Comparison of ENCODE assay signal across 8 mouse cellular contexts in genomic region chr8:70682193-70682592, GRCm38 (mm10). TPM values are rescaled to one million over a fixed set of nuclear protein-coding genes. Genes with fewer than 3 reads are reported as not detected.
DNase-seq lines count a peak whose midpoint lies in the region; ATAC-seq and TF ChIP-seq lines count a peak whose summit lies in the region.

No protein-coding gene starts in this region.

- no peak for TF ChIP-seq POLR2A in kidney, adult 2 months (IDR thresholded peaks at IDR 0.05; ENCODE audit: low read depth, low read length)

- H3K4me2 ChIP-seq in intestine, embryonic 16.5 days (ENCODE audit: low read depth, low read length): peak overlapping the region; percentile 48

- TF ChIP-seq CTCF in kidney, adult 2 months (conservative IDR thresholded peaks at IDR 0.05; ENCODE audit: insufficient read depth, insufficient read length, low read depth, low read length): no peak

- intact Hi-C loops in gastrocnemius, postnatal 36 days (cut with DNase I): no loop called here

- H3K9ac ChIP-seq in intestine, embryonic 16.5 days (ENCODE audit: low read depth, low read length): peak overlapping the region; percentile 63

- no peaks in the 10 kb centered on the region for H3K27me3 ChIP-seq in kidney, adult 2 months (replicated peaks; ENCODE audit: control insufficient read depth, insufficient read depth, low read length)
- H3K27me3 ChIP-seq in intestine, embryonic 16.5 days (replicated peaks; ENCODE audit: control insufficient read depth, insufficient read depth, low read length): no peaks in the 10 kb centered on the region

- peaks cover 29% of the 10 kb centered on the region for H3K4me1 ChIP-seq in kidney, adult 2 months (ENCODE audit: control insufficient read depth, insufficient read depth, low read length)
- H3K4me1 ChIP-seq in intestine, embryonic 16.5 days (ENCODE audit: control insufficient read depth, insufficient read depth, low read length): peaks cover 28% of the 10 kb centered on the region

- no peaks in the 10 kb centered on the region for H3K36me3 ChIP-seq in kidney, adult 2 months (ENCODE audit: control insufficient read depth, insufficient read depth, low read length)
- peaks cover 4% of the 10 kb centered on the region; the same call in 1 of the 2 replicates for H3K36me3 ChIP-seq in intestine, embryonic 16.5 days (ENCODE audit: control insufficient read depth, insufficient read depth, low read length)

- no peaks in the 10 kb centered on the region for H3K9me3 ChIP-seq in intestine, embryonic 16.5 days (ENCODE audit: control insufficient read depth, low read length)

- peak; percentile 64 for DNase-seq in kidney, adult 2 months
- no peak for DNase-seq in kidney, adult 18-20 months
- DNase-seq in adrenal gland, adult 2 months: peak; percentile 93
- DNase-seq in gastrocnemius, postnatal 36 days: peak; percentile 75 to 82
- DNase-seq in lung, postnatal 14 days: peak; percentile 73
- DNase-seq in urinary bladder, postnatal 25 days (ENCODE audit: low spot score): peak; percentile 67
- no peak for DNase-seq in cerebellum, postnatal 36 days

- H3K27ac ChIP-seq in kidney, adult 2 months (ENCODE audit: insufficient read depth, low read depth, low read length): no peak overlapping the region
- peak overlapping the region; percentile 52 for H3K27ac ChIP-seq in intestine, embryonic 16.5 days (ENCODE audit: low read length)

- 24% methylated on average over 19 of the region's 19 CpGs for WGBS in kidney, adult 2 months
- 4% methylated on average over 19 of the region's 19 CpGs for WGBS in intestine, embryonic 16.5 days

- peak; percentile 68 for ATAC-seq in intestine, embryonic 16.5 days

- H3K4me3 ChIP-seq in kidney, adult 2 months (ENCODE audit: insufficient read depth, low read depth, low read length): no peak overlapping the region
- H3K4me3 ChIP-seq in intestine, embryonic 16.5 days (ENCODE audit: low read length): peak overlapping the region; percentile 18; the same call in 1 of the 2 replicates

RNA-seq across cellular contexts. Expression of gene Lsm4, which starts 9.1 kb away (rescaled TPM):
- polyA plus RNA-seq in kidney, adult 2 months (2012; rRNA removed): 106 and 120 TPM in 2 replicates
- total RNA-seq in adrenal gland, adult 2 months (2021): 10 to 100 TPM; 65.2 to 88.5 TPM
- 81.3 and 112 TPM in 2 replicates for polyA plus RNA-seq in adrenal gland, adult 2 months (2012; rRNA removed)
- total RNA-seq in gastrocnemius, postnatal 36 days (2021): 10 to 100 TPM; 54.9 to 63.3 TPM
- polyA plus RNA-seq in intestine, embryonic 16.5 days (2015; fragmentation: Nextera tagmentation; extraction: Ambion mirVana): 228 and 246 TPM in 2 replicates

RNA-seq across cellular contexts. Expression of gene Jund, which starts 16.6 kb away (rescaled TPM):
- polyA plus RNA-seq in kidney, adult 2 months (2012; rRNA removed): 158 and 201 TPM in 2 replicates
- total RNA-seq in adrenal gland, adult 2 months (2021): 100 to 1,000 TPM; 214 to 246 TPM
- polyA plus RNA-seq in adrenal gland, adult 2 months (2012; rRNA removed): 1,009 and 1,256 TPM in 2 replicates
- 10 to 100 TPM; 60.6 to 77.9 TPM for total RNA-seq in gastrocnemius, postnatal 36 days (2021)
- 37.3 and 52.2 TPM in 2 replicates for polyA plus RNA-seq in intestine, embryonic 16.5 days (2015; fragmentation: Nextera tagmentation; extraction: Ambion mirVana)

RNA-seq across cellular contexts. Expression of gene Iqcn, which starts 21.1 kb away (rescaled TPM):
- 0.03 and 0.12 TPM in 2 replicates for polyA plus RNA-seq in kidney, adult 2 months (2012; rRNA removed)
- total RNA-seq in adrenal gland, adult 2 months (2021): under 1 TPM in 1 of 2 experiments, not detected in 1; 0.12 TPM
- 0.25 and 0.28 TPM in 2 replicates for polyA plus RNA-seq in adrenal gland, adult 2 months (2012; rRNA removed)
- total RNA-seq in gastrocnemius, postnatal 36 days (2021): under 1 TPM in 1 of 2 experiments, not detected in 1; 0.05 TPM
- polyA plus RNA-seq in intestine, embryonic 16.5 days (2015; fragmentation: Nextera tagmentation; extraction: Ambion mirVana): not detected in 2 replicates

RNA-seq across cellular contexts. Expression of gene Pgpep1, which starts 22.0 kb away (rescaled TPM):
- polyA plus RNA-seq in kidney, adult 2 months (2012; rRNA removed): 296 TPM in 2 replicates
- 100 to 1,000 TPM; 115 to 127 TPM for total RNA-seq in adrenal gland, adult 2 months (2021)
- polyA plus RNA-seq in adrenal gland, adult 2 months (2012; rRNA removed): 115 and 117 TPM in 2 replicates
- 10 to 100 TPM; 11.1 to 15.9 TPM for total RNA-seq in gastrocnemius, postnatal 36 days (2021)
- polyA plus RNA-seq in intestine, embryonic 16.5 days (2015; fragmentation: Nextera tagmentation; extraction: Ambion mirVana): 88.3 and 101 TPM in 2 replicates

RNA-seq across cellular contexts. Expression of gene Gm3336, which starts 36.1 kb away (rescaled TPM):
- 0.61 and 0.99 TPM in 2 replicates for polyA plus RNA-seq in kidney, adult 2 months (2012; rRNA removed)
- total RNA-seq in adrenal gland, adult 2 months (2021): under 1 TPM in 1 of 2 experiments, not detected in 1; 0.69 TPM
- polyA plus RNA-seq in adrenal gland, adult 2 months (2012; rRNA removed): 0.51 and 0.97 TPM in 2 replicates
- total RNA-seq in gastrocnemius, postnatal 36 days (2021): not detected
- polyA plus RNA-seq in intestine, embryonic 16.5 days (2015; fragmentation: Nextera tagmentation; extraction: Ambion mirVana): 3.3 and 4.1 TPM in 2 replicates

Comparison
In these comparisons a context has a peak if more than half of its experiments do, and no peak if none do; other contexts are left out.
1. DNase-seq: peak in kidney, adult 2 months (single experiment), adrenal gland, adult 2 months (single experiment), gastrocnemius, postnatal 36 days (2 of 2), lung, postnatal 14 days (single experiment) and urinary bladder, postnatal 25 days (single experiment); none in kidney, adult 18-20 months (single experiment) and cerebellum, postnatal 36 days (0 of 2).